Mouse (Mus musculus): ENCODE data around the gene Fam19a1.

The Fam19a1 gene

GRCm38 (mm10) chr6:96677813-96678212 lies 564.9 kb downstream of the Fam19a1 start:
- no peak for DNase-seq (ENCODE audit: low read depth, low spot score)
